Mouse (Mus musculus) heart, embryonic 14.5 days (tissue): Measurements from ENCODE around the gene Armc3. TPM values are rescaled to one million over a fixed set of nuclear protein-coding genes. Genes with fewer than 3 reads are reported as not detected.
"Not testable (repeated sequence)": the region's sequence is repeated elsewhere in the genome, so short reads cannot be mapped to it uniquely, and the experiment has no call there.

Experiments used
- ATAC-seq: fragments of 200-750 bp; cut with Nextera tagmentation; 2 replicates; pipeline ENCODE4 v1.8.0; 2017; ENCODE audit warnings: low read depth, moderate TSS enrichment; ENCODE audit not compliant: insufficient number of reproducible peaks, insufficient read depth, low FRiP score
- H3K27ac ChIP-seq, 2 experiments: fragments of 200-500 bp in 1 of 2; fragments of 300-500 bp in 1 of 2; sonication (generic) in 1 of 2; replicated peaks in 1 of 2; 2 replicates each; pipeline ENCODE4 v1.5.1; 2012 to 2014; ENCODE audit warnings: low read depth in 2 of 2, low read length in 2 of 2, control low read depth in 1 of 2, mild to moderate bottlenecking in 1 of 2, mixed read lengths in 1 of 2; ENCODE audit not compliant: control insufficient read depth in 1 of 2, insufficient read depth in 1 of 2
- H3K27me3 ChIP-seq: fragments of 300-500 bp; sonication (generic); 2 replicates; pipeline ENCODE4 v1.6.1; 2014; ENCODE audit warnings: mild to moderate bottlenecking, low read length, control low read depth; ENCODE audit not compliant: control insufficient read depth, insufficient read depth
- H3K36me3 ChIP-seq: fragments of 300-500 bp; sonication (generic); 2 replicates; pipeline ENCODE4 v1.6.1; 2014; ENCODE audit warnings: mild to moderate bottlenecking, control low read depth, low read length, mixed read lengths; ENCODE audit not compliant: control insufficient read depth, insufficient read depth
- H3K4me1 ChIP-seq, 2 experiments: fragments of 200-500 bp in 1 of 2; fragments of 300-500 bp in 1 of 2; sonication (generic) in 1 of 2; 2 replicates each; pipeline ENCODE4 v1.6.1; 2012 to 2014; ENCODE audit warnings: low read length in 2 of 2, control low read depth in 1 of 2, mixed read lengths in 1 of 2; ENCODE audit not compliant: control insufficient read depth in 2 of 2, insufficient read depth in 2 of 2
- H3K4me2 ChIP-seq: fragments of 300-500 bp; sonication (generic); 2 replicates; pipeline ENCODE4 v1.6.1; 2014; ENCODE audit warnings: mild to moderate bottlenecking, low read length
- H3K4me3 ChIP-seq, 2 experiments: fragments of 200-500 bp in 1 of 2; fragments of 300-500 bp in 1 of 2; sonication (generic) in 1 of 2; 2 replicates each; pipeline ENCODE4 v1.5.1; 2012 to 2014; ENCODE audit warnings: low read length in 2 of 2, mild to moderate bottlenecking in 2 of 2, control low read depth in 1 of 2, low read depth in 1 of 2, moderate library complexity in 1 of 2; ENCODE audit not compliant: control insufficient read depth in 1 of 2, insufficient read depth in 1 of 2
- H3K9ac ChIP-seq: fragments of 300-500 bp; sonication (generic); 2 replicates; pipeline ENCODE4 v1.6.1; 2014; ENCODE audit warnings: mild to moderate bottlenecking, low read length
- H3K9me3 ChIP-seq: fragments of 300-500 bp; sonication (generic); 2 replicates; pipeline ENCODE4 v1.6.1; 2016; ENCODE audit warnings: low read length, control low read depth; ENCODE audit not compliant: control insufficient read depth
- WGBS: fragments of 180-500 bp; shearing (Covaris S2); extraction: QIAGEN DNeasy Blood & Tissue Kit; methylation state at CpG from one replicate; pipeline ENCODE4 v1.1.7; 2014; 5-methylcytosine and 5-hydroxymethylcytosine counted together
- polyA plus RNA-seq: library from polyadenylated mRNA; unstranded; fragments of >200 nt; fragmentation: Nextera tagmentation; extraction: Ambion mirVana; gene quantifications from 2 replicates; pipeline ENCODE4 v1.2.1, GENCODE M21; 2014

Armc3 gene
- polyA plus RNA-seq, 1 experiment from 2014 or later: not detected

DNA sequence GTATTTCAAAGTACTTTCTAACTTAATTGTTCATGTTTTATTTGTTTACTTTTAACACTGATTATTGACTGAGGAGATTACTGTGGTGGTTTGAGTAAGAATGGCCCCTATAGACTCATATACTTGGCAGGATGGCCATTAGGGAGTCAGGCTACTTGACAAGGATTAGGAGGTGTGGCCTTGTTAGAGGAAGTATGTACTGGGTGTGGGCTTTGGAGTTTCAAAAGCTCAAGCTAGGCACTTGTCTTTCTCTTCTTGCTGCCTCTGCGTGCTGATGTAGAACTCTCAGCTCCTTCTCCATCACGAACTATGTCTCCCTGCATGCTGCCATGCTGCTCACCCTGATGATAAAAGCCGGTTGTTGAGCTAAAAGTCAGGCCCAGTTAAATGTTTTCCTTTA, 111.4 kb downstream of the Armc3 start:
- H3K27me3 ChIP-seq: no peaks in the 10 kb centered on the region
- H3K9me3 ChIP-seq: peaks cover 2% of the 10 kb centered on the region; the same call in 1 of the 2 replicates
- no peak for ATAC-seq
- H3K4me1 ChIP-seq: no peaks in the 10 kb centered on the region
- no peak overlapping the region for H3K4me2 ChIP-seq
- WGBS: 80% methylated on average over 3 of the region's 3 CpGs
- H3K27ac ChIP-seq: no peak overlapping the region
- H3K4me3 ChIP-seq: no peak overlapping the region
- H3K36me3 ChIP-seq: no peaks in the 10 kb centered on the region
- H3K9ac ChIP-seq: no peak overlapping the region

GRCm38 (mm10) chr2:19316056-19316455, 117.0 kb downstream of the Armc3 start:
- peaks cover 10% of the 10 kb centered on the region for H3K9me3 ChIP-seq
- H3K4me1 ChIP-seq: no peaks in the 10 kb centered on the region
- H3K4me2 ChIP-seq: no peak overlapping the region
- H3K36me3 ChIP-seq: no peaks in the 10 kb centered on the region
- WGBS: 53% methylated on average over 11 of the region's 11 CpGs
- H3K9ac ChIP-seq: no peak overlapping the region
- H3K27me3 ChIP-seq: no peaks in the 10 kb centered on the region
- no peak overlapping the region for H3K4me3 ChIP-seq
- H3K27ac ChIP-seq: no peak overlapping the region
- ATAC-seq: no peak

- 66% methylated on average over 4 of the region's 4 CpGs for WGBS
- no peak overlapping the region for H3K4me3 ChIP-seq
- no peaks in the 10 kb centered on the region for H3K4me1 ChIP-seq
- H3K9ac ChIP-seq: no peak overlapping the region
- H3K36me3 ChIP-seq: no peaks in the 10 kb centered on the region
- ATAC-seq: no peak
- H3K27ac ChIP-seq: no peak overlapping the region
- H3K4me2 ChIP-seq: no peak overlapping the region
- no peaks in the 10 kb centered on the region for H3K27me3 ChIP-seq
- H3K9me3 ChIP-seq: peaks cover 10% of the 10 kb centered on the region
Measured at GRCm38 (mm10) chr2:19316691-19317090, 117.6 kb downstream of the Armc3 start.

DNA sequence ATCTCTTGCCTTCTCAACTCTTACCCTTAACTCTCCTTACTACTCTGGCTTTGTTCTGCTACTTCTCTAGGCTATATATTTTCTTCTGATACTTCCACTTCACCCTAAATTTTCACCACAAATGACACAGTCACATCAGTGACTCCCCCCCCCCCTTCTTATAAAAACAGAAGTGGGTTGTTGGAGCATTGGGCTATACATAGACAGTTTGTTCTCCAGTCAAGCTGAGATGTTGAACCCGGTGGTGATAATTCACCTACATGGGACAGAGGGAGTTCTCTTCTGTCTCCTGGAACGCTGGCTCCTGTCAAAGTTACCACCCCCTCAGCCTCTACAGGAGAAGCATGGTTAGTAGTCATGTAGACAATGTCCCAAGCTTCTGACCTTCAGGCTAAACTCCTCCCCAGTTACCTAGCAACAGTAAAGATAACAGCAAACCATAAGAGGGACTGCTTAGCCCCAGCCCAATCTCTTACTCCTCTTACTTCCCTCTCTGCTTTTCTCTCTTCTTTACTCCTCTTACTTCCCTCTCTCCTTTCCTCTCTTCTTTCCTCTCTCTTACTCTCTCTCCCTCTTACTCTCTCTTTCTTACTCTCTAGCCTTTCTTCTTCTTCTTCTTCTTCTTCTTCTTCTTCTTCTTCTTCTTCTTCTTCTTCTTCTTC, 118.2 kb downstream of the Armc3 start:
- ATAC-seq, H3K9ac ChIP-seq, H3K27me3 ChIP-seq, H3K9me3 ChIP-seq, H3K4me2 ChIP-seq, H3K4me3 ChIP-seq, H3K36me3 ChIP-seq, H3K4me1 ChIP-seq, H3K27ac ChIP-seq: not testable (repeated sequence)
- WGBS: 49% methylated on average over 2 of the region's 2 CpGs

- no peak overlapping the region for H3K9ac ChIP-seq
- ATAC-seq: no peak
- no peaks in the 10 kb centered on the region for H3K4me1 ChIP-seq
- no peak overlapping the region for H3K4me3 ChIP-seq
- H3K36me3 ChIP-seq: no peaks in the 10 kb centered on the region
- H3K9me3 ChIP-seq: peaks cover 10% of the 10 kb centered on the region
- no peak overlapping the region for H3K4me2 ChIP-seq
- no peaks in the 10 kb centered on the region for H3K27me3 ChIP-seq
- no peak overlapping the region for H3K27ac ChIP-seq
- 79% methylated on average over 4 of the region's 4 CpGs for WGBS
Measured at GRCm38 (mm10) chr2:19318499-19318898, 119.4 kb downstream of the Armc3 start.

DNA sequence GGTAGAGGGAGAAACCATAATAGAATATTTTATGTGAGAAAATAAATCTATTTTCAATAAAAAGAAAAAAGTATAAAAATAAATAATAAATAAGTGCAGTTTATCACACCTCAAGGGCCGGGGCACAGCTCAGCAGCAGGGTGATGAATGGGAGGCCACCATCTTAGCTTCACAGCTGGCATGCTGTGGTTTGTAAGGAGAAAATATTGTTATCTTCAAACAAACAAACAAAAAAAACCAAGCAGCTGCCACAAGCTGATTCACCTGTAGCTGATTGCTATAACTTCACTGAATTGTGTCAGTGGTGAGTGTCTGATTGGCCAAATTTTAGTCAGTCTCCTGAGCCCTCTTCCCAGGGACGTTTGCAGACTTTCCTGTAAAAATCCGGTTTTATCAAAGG, 120.2 kb downstream of the Armc3 start:
- Histone ChIP-seq H3K4me1 (no peaks in the 10 kb centered on the region), H3K27me3 (no peaks in the 10 kb centered on the region), H3K36me3 (no peaks in the 10 kb centered on the region), H3K4me3 (no peak overlapping the region), H3K9ac (no peak overlapping the region), H3K4me2 (no peak overlapping the region), H3K9me3 (peaks cover 10% of the 10 kb centered on the region), H3K27ac (no peak overlapping the region)
- no peak for ATAC-seq
- WGBS: 71% methylated on average over 3 of the region's 3 CpGs

GRCm38 (mm10) chr2:19322448-19322847, 123.3 kb downstream of the Armc3 start:
- WGBS: 81% methylated on average over 9 of the region's 9 CpGs
- H3K4me2 ChIP-seq: no peak overlapping the region
- H3K36me3 ChIP-seq: no peaks in the 10 kb centered on the region
- H3K9ac ChIP-seq: no peak overlapping the region
- no peaks in the 10 kb centered on the region for H3K4me1 ChIP-seq
- no peak overlapping the region for H3K27ac ChIP-seq
- ATAC-seq: no peak
- H3K9me3 ChIP-seq: no peaks in the 10 kb centered on the region
- H3K4me3 ChIP-seq: no peak overlapping the region
- H3K27me3 ChIP-seq: no peaks in the 10 kb centered on the region

DNA sequence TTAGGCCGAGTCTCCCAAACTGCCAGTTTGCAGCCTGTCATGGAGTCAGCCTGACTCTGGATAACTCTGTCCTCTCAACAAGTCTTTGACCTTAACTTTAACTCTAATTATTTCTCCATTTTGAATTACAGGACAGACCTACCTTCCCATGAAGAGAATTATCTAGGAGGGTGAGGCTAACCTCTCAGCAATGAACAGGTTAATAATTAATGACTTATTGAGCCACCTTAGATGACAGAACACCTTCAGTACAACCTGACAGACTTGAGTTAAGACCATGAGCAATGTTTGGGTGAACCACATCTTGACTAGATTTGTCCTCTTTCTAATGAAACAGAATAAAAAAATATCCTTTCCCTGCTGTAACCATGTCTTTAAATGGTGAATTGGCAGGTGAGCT, 127.3 kb downstream of the Armc3 start:
- Histone ChIP-seq H3K9me3 (no peaks in the 10 kb centered on the region), H3K27ac (no peak overlapping the region), H3K27me3 (no peaks in the 10 kb centered on the region), H3K4me1 (no peaks in the 10 kb centered on the region), H3K9ac (no peak overlapping the region), H3K36me3 (no peaks in the 10 kb centered on the region), H3K4me2 (no peak overlapping the region), H3K4me3 (no peak overlapping the region)
- 90% methylated on average over 1 of the region's 1 CpGs for WGBS
- ATAC-seq: no peak
